Mouse (Mus musculus) liver, embryonic 11.5 days (tissue): ENCODE measurements at regions not wholly inside any gene's neighbourhood (a gene's known extent, or its start where the extent isn't known, plus 50 kb on each side); places are given as distances from the start of the nearest gene placed in this dataset.

Experiments used
- ATAC-seq: fragments of 200-750 bp; cut with Nextera tagmentation; replicated peaks from 2 replicates; pipeline ENCODE4 v1.8.0; 2017; ENCODE audit warnings: moderate number of reproducible peaks, mild to moderate bottlenecking, moderate TSS enrichment, moderate library complexity; ENCODE audit not compliant: low FRiP score
- DNase-seq: peaks from one replicate; pipeline ENCODE4 v3.0.0-alpha.2; 2017; ENCODE audit warnings: low spot score
- H3K27ac ChIP-seq: fragments of 300-500 bp; sonication (generic); 2 replicates; pipeline ENCODE4 v1.5.1; 2014; ENCODE audit warnings: mild to moderate bottlenecking, low read depth, low read length, control low read depth
- H3K27me3 ChIP-seq: fragments of 300-500 bp; sonication (generic); replicated peaks from 2 replicates; pipeline ENCODE4 v1.6.1; 2014; ENCODE audit warnings: low read length, mixed read lengths; ENCODE audit not compliant: control insufficient read depth, insufficient read depth
- H3K36me3 ChIP-seq: fragments of 300-500 bp; sonication (generic); 2 replicates; pipeline ENCODE4 v1.6.1; 2014; ENCODE audit warnings: mild to moderate bottlenecking, low read length, moderate library complexity, mixed read lengths; ENCODE audit not compliant: control insufficient read depth, insufficient read depth
- H3K4me1 ChIP-seq: fragments of 300-500 bp; sonication (generic); replicated peaks from 2 replicates; pipeline ENCODE4 v1.6.1; 2014; ENCODE audit warnings: low read length, mixed read lengths; ENCODE audit not compliant: control insufficient read depth, insufficient read depth
- H3K4me2 ChIP-seq: fragments of 300-500 bp; sonication (generic); 2 replicates; pipeline ENCODE4 v1.6.1; 2014; ENCODE audit warnings: mild to moderate bottlenecking, control low read depth, moderate library complexity
- H3K4me3 ChIP-seq: fragments of 300-500 bp; sonication (generic); 2 replicates; pipeline ENCODE4 v1.5.1; 2014; ENCODE audit warnings: low read depth, low read length, control low read depth
- H3K9ac ChIP-seq: fragments of 300-500 bp; sonication (generic); 2 replicates; pipeline ENCODE4 v1.6.1; 2014; ENCODE audit warnings: low read depth, low read length, control low read depth
- H3K9me3 ChIP-seq: fragments of 300-500 bp; sonication (generic); 2 replicates; pipeline ENCODE4 v1.6.1; 2016; ENCODE audit warnings: low read length, inconsistent platforms, mixed read lengths; ENCODE audit not compliant: control insufficient read depth
- WGBS: fragments of 180-500 bp; shearing (Covaris S2); extraction: QIAGEN DNeasy Blood & Tissue Kit; methylation state at CpG from one replicate; pipeline ENCODE4 v1.1.7; 2014; 5-methylcytosine and 5-hydroxymethylcytosine counted together

- DNase-seq = no peak
- Histone ChIP-seq H3K4me2 (no peak overlapping the region), H3K27me3 (no peaks in the 10 kb centered on the region), H3K4me3 (no peak overlapping the region), H3K27ac (no peak overlapping the region), H3K36me3 (no peaks in the 10 kb centered on the region), H3K4me1 (no peaks in the 10 kb centered on the region), H3K9ac (no peak overlapping the region), H3K9me3 (no peaks in the 10 kb centered on the region)
- no peak for ATAC-seq
- WGBS = 94% methylated on average over 1 of the region's 1 CpGs
Measured at GRCm38 (mm10) chr3:124986930-124987329, 406.0 kb upstream of the 1700003H04Rik start.

DNA sequence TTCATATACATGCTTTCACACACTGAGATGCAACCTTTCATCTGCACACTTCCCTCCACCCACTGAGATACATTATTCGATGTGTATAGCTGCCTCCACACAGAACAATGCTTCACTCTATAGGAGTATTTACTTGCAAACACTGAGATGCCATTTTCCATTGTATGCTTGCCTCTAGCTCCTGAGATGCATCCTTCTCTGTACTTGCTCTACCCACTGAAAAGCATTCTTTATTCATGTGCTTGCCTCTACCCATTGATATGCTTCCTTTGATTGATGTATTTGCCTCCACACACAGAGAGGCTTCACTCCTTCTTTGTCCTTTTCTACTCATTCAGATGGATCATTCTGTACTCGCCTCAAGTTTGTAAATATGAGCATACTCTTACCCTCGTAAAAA, 405.6 kb upstream of the 1700003H04Rik start:
- no peaks in the 10 kb centered on the region for H3K36me3 ChIP-seq
- no peaks in the 10 kb centered on the region for H3K9me3 ChIP-seq
- ATAC-seq = no peak
- WGBS = 66% methylated on average over 3 of the region's 3 CpGs
- H3K9ac ChIP-seq = no peak overlapping the region
- no peak overlapping the region for H3K27ac ChIP-seq
- H3K4me2 ChIP-seq = no peak overlapping the region
- H3K4me3 ChIP-seq = no peak overlapping the region
- no peaks in the 10 kb centered on the region for H3K27me3 ChIP-seq
- DNase-seq = no peak
- H3K4me1 ChIP-seq = no peaks in the 10 kb centered on the region

GRCm38 (mm10) chr3:124985428-124985827, 404.5 kb upstream of the 1700003H04Rik start:
- Histone ChIP-seq H3K27ac (no peak overlapping the region), H3K9me3 (no peaks in the 10 kb centered on the region), H3K27me3 (no peaks in the 10 kb centered on the region), H3K4me2 (no peak overlapping the region), H3K9ac (no peak overlapping the region), H3K4me3 (no peak overlapping the region), H3K4me1 (no peaks in the 10 kb centered on the region), H3K36me3 (no peaks in the 10 kb centered on the region)
- 89% methylated on average over 5 of the region's 5 CpGs for WGBS
- ATAC-seq (no peak), DNase-seq (no peak)

GRCm38 (mm10) chr3:124935147-124935849, 354.4 kb upstream of the 1700003H04Rik start:
- Histone ChIP-seq H3K9ac (no peak overlapping the region), H3K4me2 (no peak overlapping the region), H3K4me3 (no peak overlapping the region), H3K4me1 (no peaks in the 10 kb centered on the region), H3K27me3 (no peaks in the 10 kb centered on the region), H3K27ac (no peak overlapping the region), H3K9me3 (no peaks in the 10 kb centered on the region), H3K36me3 (no peaks in the 10 kb centered on the region)
- DNase-seq = no peak
- WGBS = 72% methylated on average over 2 of the region's 2 CpGs
- ATAC-seq = 0 out of 2 replicates have a peak, but pooled peaks have one; percentile 34

DNA sequence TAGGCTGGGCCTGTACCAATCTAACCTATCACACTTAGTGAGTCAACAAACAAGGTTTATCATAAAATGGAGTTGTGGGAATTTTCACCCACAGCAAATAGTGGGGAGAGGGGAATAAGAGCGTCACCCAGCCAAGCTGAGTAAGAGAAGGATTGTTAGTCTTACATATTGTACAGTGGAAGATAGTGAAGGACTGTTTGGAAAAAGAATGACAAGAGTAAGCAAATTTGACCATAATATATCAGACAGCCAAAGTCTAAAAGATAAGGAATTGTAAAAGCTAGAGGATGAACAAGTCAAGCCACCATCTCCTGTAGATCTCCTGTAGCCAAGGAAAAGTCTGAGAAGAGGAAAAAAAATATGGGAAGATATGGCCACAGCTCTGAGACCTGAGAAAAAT, 351.8 kb upstream of the 1700003H04Rik start:
- Histone ChIP-seq H3K27ac (no peak overlapping the region), H3K9ac (no peak overlapping the region), H3K4me1 (no peaks in the 10 kb centered on the region), H3K36me3 (no peaks in the 10 kb centered on the region), H3K4me3 (no peak overlapping the region), H3K4me2 (no peak overlapping the region), H3K27me3 (no peaks in the 10 kb centered on the region), H3K9me3 (no peaks in the 10 kb centered on the region)
- WGBS = 71% methylated on average over 1 of the region's 1 CpGs
- no peak for ATAC-seq
- DNase-seq = no peak

- no peaks in the 10 kb centered on the region for H3K9me3 ChIP-seq
- DNase-seq (no peak), ATAC-seq (no peak)
- H3K36me3 ChIP-seq = no peaks in the 10 kb centered on the region
- no peak overlapping the region for H3K9ac ChIP-seq
- H3K4me2 ChIP-seq = no peak overlapping the region
- H3K27ac ChIP-seq = no peak overlapping the region
- H3K4me3 ChIP-seq = no peak overlapping the region
- no peaks in the 10 kb centered on the region for H3K4me1 ChIP-seq
- WGBS = 64% methylated on average over 15 of the region's 15 CpGs
- no peaks in the 10 kb centered on the region for H3K27me3 ChIP-seq
Measured at GRCm38 (mm10) chr3:124930773-124931607, 350.1 kb upstream of the 1700003H04Rik start.

- ATAC-seq = no peak
- Histone ChIP-seq H3K4me2 (no peak overlapping the region), H3K9me3 (no peaks in the 10 kb centered on the region), H3K36me3 (no peaks in the 10 kb centered on the region), H3K4me3 (no peak overlapping the region), H3K27ac (no peak overlapping the region), H3K4me1 (no peaks in the 10 kb centered on the region), H3K9ac (no peak overlapping the region), H3K27me3 (no peaks in the 10 kb centered on the region)
- DNase-seq = no peak
- WGBS = 76% methylated on average over 4 of the region's 4 CpGs
Measured at GRCm38 (mm10) chr3:124908925-124909324, 328.0 kb upstream of the 1700003H04Rik start.
